In the genomic region with DNA sequence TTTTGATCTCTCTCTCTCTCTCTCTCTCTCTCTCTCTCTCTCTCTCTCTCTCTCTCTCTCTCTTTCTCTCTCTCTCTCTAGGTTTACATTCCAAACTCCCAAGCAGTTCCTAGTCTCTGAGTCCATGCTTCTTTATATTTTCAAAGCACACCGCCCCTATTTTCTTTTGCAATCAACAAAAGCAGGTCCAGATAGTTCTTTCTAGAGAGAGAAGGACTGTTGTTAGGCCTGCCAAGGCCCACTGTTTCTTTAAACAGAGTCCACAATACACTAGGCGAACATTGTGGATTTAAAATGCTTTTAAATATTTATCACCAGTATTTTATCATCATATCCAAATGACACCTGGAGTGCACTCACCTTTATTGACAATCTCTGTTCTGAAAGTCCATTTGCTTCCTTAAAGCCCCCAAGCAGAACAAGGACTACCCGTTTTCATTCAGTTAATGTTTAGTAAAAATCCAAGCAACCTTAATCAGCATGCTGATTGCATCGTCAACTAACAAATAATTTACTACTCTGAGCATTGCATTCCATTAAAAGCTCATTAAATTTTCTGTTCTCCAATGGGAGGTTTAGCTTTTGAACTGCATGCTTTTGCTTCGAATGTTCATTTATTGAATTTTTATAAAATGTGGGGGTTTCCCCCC, we compare ENCODE assay signal across 14 mouse cellular contexts.
A peak's percentile ranks its signal among the peaks of the same experiment; 100 is the strongest.
DNase-seq lines count a peak whose midpoint lies in the region; ATAC-seq and TF ChIP-seq lines count a peak whose summit lies in the region.
"Had no signal": no experiment of that assay in that cellular context is flagged by ENCODE, and none has a peak within 500 bp of the region (broad histone marks: within the 10 kb centered on the region; RNA-seq: fewer than 3 reads in every experiment).

No protein-coding gene starts in this region.

- H3K9me3 ChIP-seq in forebrain, postnatal 0 days (ENCODE audit: low read length) = no peaks in the 10 kb centered on the region
- no peaks in the 10 kb centered on the region for H3K9me3 ChIP-seq in midbrain, embryonic 11.5 days (ENCODE audit: control insufficient read depth, low read length)
- no peaks in the 10 kb centered on the region for H3K9me3 ChIP-seq in heart, embryonic 11.5 days (replicated peaks; ENCODE audit: control insufficient read depth, low read length)
- H3K9me3 ChIP-seq: limb, embryonic 12.5 days had no signal

- H3K4me2 ChIP-seq in forebrain, postnatal 0 days (ENCODE audit: low read depth) = peak overlapping the region; percentile 48
- H3K4me2 ChIP-seq in midbrain, embryonic 11.5 days = no peak overlapping the region
- no peak overlapping the region for H3K4me2 ChIP-seq in heart, embryonic 11.5 days
- H3K4me2 ChIP-seq: limb, embryonic 12.5 days had no signal

- peak overlapping the region; percentile 67 for H3K9ac ChIP-seq in forebrain, postnatal 0 days
- H3K9ac ChIP-seq in midbrain, embryonic 11.5 days (ENCODE audit: low read length) = no peak overlapping the region
- H3K9ac ChIP-seq in heart, embryonic 11.5 days (ENCODE audit: low read depth, low read length) = no peak overlapping the region
- H3K9ac ChIP-seq: limb, embryonic 12.5 days had no signal

- no peaks in the 10 kb centered on the region for H3K27me3 ChIP-seq in forebrain, postnatal 0 days (ENCODE audit: insufficient read depth, low read length)
- H3K27me3 ChIP-seq in midbrain, embryonic 11.5 days (ENCODE audit: control insufficient read depth, insufficient read depth, low read length) = no peaks in the 10 kb centered on the region
- H3K27me3 ChIP-seq in heart, embryonic 11.5 days (ENCODE audit: control insufficient read depth, insufficient read depth, low read length) = no peaks in the 10 kb centered on the region
- H3K27me3 ChIP-seq: CH12.LX; limb, embryonic 12.5 days; megakaryocyte, embryonic 14.5 days had no signal

- 13% methylated on average over 5 of the region's 5 CpGs for WGBS in forebrain, postnatal 0 days
- 61% methylated on average over 5 of the region's 5 CpGs for WGBS in midbrain, embryonic 11.5 days
- 48% methylated on average over 5 of the region's 5 CpGs for WGBS in lung, adult 2 months
- 72% methylated on average over 5 of the region's 5 CpGs for WGBS in heart, embryonic 11.5 days (ENCODE audit: insufficient replicate concordance)

- H3K4me1 ChIP-seq in forebrain, postnatal 0 days (ENCODE audit: insufficient read depth) = peaks cover 33% of the 10 kb centered on the region
- H3K4me1 ChIP-seq in midbrain, embryonic 11.5 days (ENCODE audit: control insufficient read depth, insufficient read depth, low read length) = peaks cover 53% of the 10 kb centered on the region
- H3K4me1 ChIP-seq in lung, adult 2 months (ENCODE audit: control insufficient read depth, insufficient read depth, low read length) = no peaks in the 10 kb centered on the region
- H3K4me1 ChIP-seq in heart, embryonic 11.5 days (ENCODE audit: control insufficient read depth, insufficient read depth, low read length) = no peaks in the 10 kb centered on the region
- H3K4me1 ChIP-seq: megakaryocyte, embryonic 14.5 days had no signal

- H3K27ac ChIP-seq in left cerebral cortex, adult 2 months = peak overlapping the region; percentile 68
- peak overlapping the region; percentile 96 for H3K27ac ChIP-seq in forebrain, postnatal 0 days (ENCODE audit: low read depth, low read length)
- peak overlapping the region; percentile 35; the same call in 1 of the 2 replicates for H3K27ac ChIP-seq in midbrain, embryonic 11.5 days (ENCODE audit: low read depth, low read length)
- no peak overlapping the region for H3K27ac ChIP-seq in heart, embryonic 11.5 days (ENCODE audit: low read depth, low read length)
- H3K27ac ChIP-seq: limb, embryonic 12.5 days had no signal

- no peak for DNase-seq in left cerebral cortex, adult 2 months (ENCODE audit: extremely low spot score in 1 of 2, low spot score in 2 of 2)
- no peak for DNase-seq in left cerebral cortex, adult 8-10 months (ENCODE audit: low spot score in 2 of 2)
- peak; percentile 76 for DNase-seq in forebrain, postnatal 0 days
- no peak for DNase-seq in midbrain, embryonic 11.5 days (ENCODE audit: low spot score, missing footprints)
- peak; percentile 32 for DNase-seq in retina, embryonic 14.5 days (ENCODE audit: low spot score)
- DNase-seq in lung, adult 2 months = no peak
- DNase-seq: adrenal gland, adult 8-10 months; lung, adult 18-20 months; spleen, adult 18-20 months had no signal

- no peak for TF ChIP-seq CTCF in left cerebral cortex, adult 2 months (IDR thresholded peaks at IDR 0.05)
- no peak for TF ChIP-seq CTCF in forebrain, postnatal 0 days (IDR thresholded peaks at IDR 0.05; ENCODE audit: low read depth)
- no peak for TF ChIP-seq CTCF in lung, adult 2 months (IDR thresholded peaks at IDR 0.05; ENCODE audit: insufficient read depth, low read length)

- H3K4me3 ChIP-seq in left cerebral cortex, adult 2 months = no peak overlapping the region; the same call in 1 of the 2 replicates
- peak overlapping the region; percentile 26 for H3K4me3 ChIP-seq in forebrain, postnatal 0 days (ENCODE audit: low read depth, low read length)
- H3K4me3 ChIP-seq in midbrain, embryonic 11.5 days (ENCODE audit: low read depth, low read length) = no peak overlapping the region
- H3K4me3 ChIP-seq in lung, adult 2 months (replicated peaks; ENCODE audit: extremely low read depth, low read depth, low read length) = no peak overlapping the region
- H3K4me3 ChIP-seq in heart, embryonic 11.5 days (ENCODE audit: low read depth, low read length) = no peak overlapping the region
- H3K4me3 ChIP-seq: limb, embryonic 12.5 days; megakaryocyte, embryonic 14.5 days had no signal

- H3K36me3 ChIP-seq in forebrain, postnatal 0 days (ENCODE audit: insufficient read depth) = no peaks in the 10 kb centered on the region
- no peaks in the 10 kb centered on the region for H3K36me3 ChIP-seq in midbrain, embryonic 11.5 days (ENCODE audit: control insufficient read depth, insufficient read depth, low read length)
- H3K36me3 ChIP-seq in heart, embryonic 11.5 days (ENCODE audit: control insufficient read depth, insufficient read depth, low read length) = no peaks in the 10 kb centered on the region
- H3K36me3 ChIP-seq: limb, embryonic 12.5 days had no signal

- intact Hi-C loops in left cerebral cortex, adult 2 months (cut with DNase I) = loop anchor here (2.0 kb wide), 1 partner anchor 326 kb away; no protein-coding TSS in a partner anchor

- ATAC-seq in forebrain, postnatal 0 days = no peak
- ATAC-seq in midbrain, embryonic 11.5 days (ENCODE audit: low FRiP score) = no peak
- ATAC-seq in monocyte, adult 5-6 weeks (replicated peaks; ENCODE audit: insufficient number of reproducible peaks, low FRiP score, low TSS enrichment, poor library complexity, severe bottlenecking) = no peak
- ATAC-seq in heart, embryonic 11.5 days (replicated peaks; ENCODE audit: insufficient number of reproducible peaks, low FRiP score, low TSS enrichment) = no peak

- TF ChIP-seq POLR2A in lung, adult 2 months (IDR thresholded peaks at IDR 0.05; ENCODE audit: borderline replicate concordance, extremely low read depth, low read depth, low read length) = no peak

Comparison
In these comparisons a context has a peak if more than half of its experiments do, and no peak if none do; other contexts are left out.
1. DNase-seq: peak in forebrain, postnatal 0 days (single experiment) and retina, embryonic 14.5 days (single experiment); none in left cerebral cortex, adult 2 months (0 of 2), left cerebral cortex, adult 8-10 months (0 of 2), midbrain, embryonic 11.5 days (single experiment) and lung, adult 2 months (single experiment).